Mouse (Mus musculus): ENCODE results near the gene Heatr9. TPM values are rescaled to one million over a fixed set of nuclear protein-coding genes. Genes with fewer than 3 reads are reported as not detected.

Gene Heatr9
- total and polyA plus RNA-seq, 3 experiments: not detected

DNA sequence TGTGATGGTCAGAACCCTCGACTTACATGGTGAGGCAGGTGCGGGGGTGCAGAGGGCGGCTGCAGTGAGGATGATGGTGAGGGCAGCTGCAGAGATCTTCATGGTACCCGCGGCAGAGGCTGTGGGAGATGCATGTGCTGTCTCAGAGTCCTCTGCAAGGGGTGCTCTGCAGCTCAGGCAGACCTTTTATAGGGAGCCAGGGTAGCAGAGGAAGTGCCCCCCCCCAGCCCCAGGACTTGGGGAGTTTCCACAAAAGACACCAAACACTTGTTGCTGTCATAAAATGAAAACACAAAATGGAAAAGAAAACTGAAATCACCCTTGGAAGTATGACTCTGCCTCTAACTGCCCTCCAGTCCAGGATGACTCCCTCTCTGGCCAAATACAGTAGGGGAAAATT, 8.4 kb upstream of the Heatr9 start, which contains the start of gene Ccl5:
Ccl5 (minus strand) TSS at position 159 of the 400 bp plus-strand sequence.
- H3K36me3 ChIP-seq (ENCODE audit: control insufficient read depth in 1 of 2, insufficient read depth in 2 of 2, low read length in 2 of 2): no peaks in the 10 kb centered on the region
- H3K27ac ChIP-seq (ENCODE audit: control insufficient read depth, low read depth, low read length): no peak within 1 kb of the TSS
- H3K9ac ChIP-seq (ENCODE audit: control insufficient read depth, low read depth, low read length, poor library complexity, severe bottlenecking): no peak within 1 kb of the TSS
- H3K4me1 ChIP-seq (ENCODE audit: control insufficient read depth in 1 of 2, insufficient read depth in 2 of 2, low read length in 2 of 2): no peaks in the 10 kb centered on the region
- H3K4me3 ChIP-seq (ENCODE audit: control insufficient read depth in 1 of 2, insufficient read depth in 1 of 2, low read depth in 2 of 2, low read length in 2 of 2): no peak within 1 kb of the TSS
- no peaks in the 10 kb centered on the region for H3K79me2 ChIP-seq (ENCODE audit: control insufficient read depth, insufficient read depth, low read length, poor library complexity)
- H3K9me3 ChIP-seq (replicated peaks; ENCODE audit: insufficient read depth, low read length): no peaks in the 10 kb centered on the region
- DNase-seq (ENCODE audit: low read depth, low spot score): no peak
- TF ChIP-seq CHD1 (IDR thresholded peaks at IDR 0.05; ENCODE audit: low read depth, low read length) (no peak), NELFE (IDR thresholded peaks at IDR 0.05; ENCODE audit: low read depth, low read length) (no peak), POLR2AphosphoS5 (IDR thresholded peaks at IDR 0.05; ENCODE audit: borderline replicate concordance, low read depth, low read length) (no peak), MAZ (IDR thresholded peaks at IDR 0.05; ENCODE audit: low read depth, low read length) (no peak), TBP (IDR thresholded peaks at IDR 0.05; ENCODE audit: low read depth, low read length) (no peak), POLR2AphosphoS2 (IDR thresholded peaks at IDR 0.05; ENCODE audit: low read length) (no peak)
- H3K27me3 ChIP-seq (ENCODE audit: control insufficient read depth in 1 of 2, insufficient read depth in 2 of 2, low read length in 2 of 2): peaks cover 0 to 4% of the 10 kb centered on the region in 2 experiments; a peak in 1 of 4 replicates

- no peak overlapping the region for H3K9ac ChIP-seq (ENCODE audit: control insufficient read depth, low read depth, low read length, poor library complexity, severe bottlenecking)
- no peaks in the 10 kb centered on the region for H3K9me3 ChIP-seq (replicated peaks; ENCODE audit: insufficient read depth, low read length)
- H3K36me3 ChIP-seq (ENCODE audit: control insufficient read depth in 1 of 2, insufficient read depth in 2 of 2, low read length in 2 of 2): no peaks in the 10 kb centered on the region
- peaks cover 0 to 6% of the 10 kb centered on the region in 2 experiments; a peak in 2 of 4 replicates for H3K27me3 ChIP-seq (ENCODE audit: control insufficient read depth in 1 of 2, insufficient read depth in 2 of 2, low read length in 2 of 2)
- H3K4me1 ChIP-seq (ENCODE audit: control insufficient read depth in 1 of 2, insufficient read depth in 2 of 2, low read length in 2 of 2): no peaks in the 10 kb centered on the region
- no peak overlapping the region for H3K4me3 ChIP-seq (ENCODE audit: control insufficient read depth in 1 of 2, insufficient read depth in 1 of 2, low read depth in 2 of 2, low read length in 2 of 2)
- no peaks in the 10 kb centered on the region for H3K79me2 ChIP-seq (ENCODE audit: control insufficient read depth, insufficient read depth, low read length, poor library complexity)
- H3K27ac ChIP-seq (ENCODE audit: control insufficient read depth, low read depth, low read length): no peak overlapping the region
- TF ChIP-seq E2F4 (IDR thresholded peaks at IDR 0.05; ENCODE audit: borderline replicate concordance, low read depth, low read length): no peak
- TF ChIP-seq CHD2 (IDR thresholded peaks at IDR 0.05; ENCODE audit: low read length): no peak
- no peak for TF ChIP-seq ELF1 (IDR thresholded peaks at IDR 0.05; ENCODE audit: low read depth, low read length)
- no peak for TF ChIP-seq KAT2A (conservative IDR thresholded peaks at IDR 0.05; ENCODE audit: low read depth, low read length)
- TF ChIP-seq GATA1 (IDR thresholded peaks at IDR 0.05; ENCODE audit: low read depth, low read length): no peak
- DNase-seq (ENCODE audit: low read depth, low spot score): no peak
These were observed 7.0 kb upstream of the Heatr9 start for GRCm38 (mm10) chr11:83529024-83529423.

- H3K9ac ChIP-seq (ENCODE audit: control insufficient read depth, low read depth, low read length, poor library complexity, severe bottlenecking): no peak overlapping the region
- no peak overlapping the region for H3K4me3 ChIP-seq (ENCODE audit: control insufficient read depth in 1 of 2, insufficient read depth in 1 of 2, low read depth in 2 of 2, low read length in 2 of 2)
- no peaks in the 10 kb centered on the region for H3K4me1 ChIP-seq (ENCODE audit: control insufficient read depth in 1 of 2, insufficient read depth in 2 of 2, low read length in 2 of 2)
- no peaks in the 10 kb centered on the region; a peak in 1 of 4 replicates for H3K27me3 ChIP-seq (ENCODE audit: control insufficient read depth in 1 of 2, insufficient read depth in 2 of 2, low read length in 2 of 2)
- H3K9me3 ChIP-seq (replicated peaks; ENCODE audit: insufficient read depth, low read length): no peaks in the 10 kb centered on the region
- TF ChIP-seq NELFE (IDR thresholded peaks at IDR 0.05; ENCODE audit: low read depth, low read length): no peak
- no peak for TF ChIP-seq UBTF (IDR thresholded peaks at IDR 0.05; ENCODE audit: borderline replicate concordance, insufficient read depth, low read depth, low read length)
- no peak for TF ChIP-seq SMC3 (IDR thresholded peaks at IDR 0.05; ENCODE audit: low read depth, low read length)
- no peak for TF ChIP-seq BHLHE40 (IDR thresholded peaks at IDR 0.05; ENCODE audit: borderline replicate concordance, low read depth, low read length)
- TF ChIP-seq MXI1 (IDR thresholded peaks at IDR 0.05; ENCODE audit: low read depth, low read length): no peak
- TF ChIP-seq MAX (IDR thresholded peaks at IDR 0.05; ENCODE audit: low read length): no peak
- no peak for TF ChIP-seq MYB (IDR thresholded peaks at IDR 0.05; ENCODE audit: low read depth, low read length)
- TF ChIP-seq CHD1 (IDR thresholded peaks at IDR 0.05; ENCODE audit: low read depth, low read length): no peak
- no peak overlapping the region for H3K27ac ChIP-seq (ENCODE audit: control insufficient read depth, low read depth, low read length)
- no peaks in the 10 kb centered on the region for H3K79me2 ChIP-seq (ENCODE audit: control insufficient read depth, insufficient read depth, low read length, poor library complexity)
- DNase-seq (ENCODE audit: low read depth, low spot score): no peak
- no peaks in the 10 kb centered on the region for H3K36me3 ChIP-seq (ENCODE audit: control insufficient read depth in 1 of 2, insufficient read depth in 2 of 2, low read length in 2 of 2)
These were observed 3.6 kb downstream of the Heatr9 start for GRCm38 (mm10) chr11:83518371-83518770.

All from MEL (cell line).